Mouse (Mus musculus) testis, adult 2 months (tissue): Measurements from ENCODE around the gene Cdkal1.

ENCODE experiments used
- CTCF ChIP-seq: fragments of 200-500 bp; IDR thresholded peaks from 2 replicates; pipeline ENCODE4 v1.5.1; 2012; ENCODE audit warnings: low read depth, mild to moderate bottlenecking, inconsistent platforms, low read length, moderate library complexity; ENCODE audit not compliant: control insufficient read depth, insufficient read depth, insufficient replicate concordance
- POLR2A ChIP-seq: fragments of 200-500 bp; IDR thresholded peaks from 2 replicates; pipeline ENCODE4 v1.6.1; 2012; ENCODE audit warnings: low read depth, mild to moderate bottlenecking, inconsistent platforms, low read length, moderate library complexity; ENCODE audit not compliant: control insufficient read depth

GRCm38 (mm10) chr13:29746501-29747346 is 108.8 kb downstream of the Cdkal1 start:
- TF ChIP-seq POLR2A (no peak), CTCF (no peak)
